Mouse (Mus musculus): ENCODE measurements around the gene Tubg2. TPM values are rescaled to one million over a fixed set of nuclear protein-coding genes. Genes with fewer than 3 reads are reported as not detected.
"Not testable (repeated sequence)": the region's sequence is repeated elsewhere in the genome, so short reads cannot be mapped to it uniquely, and the experiment has no call there.

Tubg2 gene
- polyA plus RNA-seq, 1 experiment from 2014 or later = 0.37 TPM

DNA sequence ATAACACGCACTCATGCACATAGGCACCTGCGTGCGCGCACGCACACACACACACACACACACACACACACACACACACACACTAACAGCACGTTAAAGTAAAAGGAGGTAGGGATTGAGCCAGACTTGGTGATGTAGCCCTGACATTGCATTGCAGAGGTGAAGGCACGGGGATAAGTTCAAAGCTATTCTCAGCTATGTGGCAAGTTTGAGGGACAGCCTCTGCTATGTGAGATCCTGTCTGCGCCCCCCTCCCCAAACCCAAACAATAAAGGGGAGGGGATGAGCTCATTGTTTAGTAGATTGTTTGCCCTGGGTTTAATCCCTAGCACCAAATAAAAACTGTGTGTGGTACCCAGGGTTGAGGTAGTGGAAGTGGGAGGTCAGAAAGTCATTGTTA, 14.6 kb upstream of the Tubg2 start:
- 69% methylated on average over 8 of the region's 8 CpGs for WGBS (ENCODE audit: insufficient replicate concordance)
- H3K27me3 ChIP-seq = peaks cover 56% of the 10 kb centered on the region
- ATAC-seq (ENCODE audit: low read depth) = no peak

DNA sequence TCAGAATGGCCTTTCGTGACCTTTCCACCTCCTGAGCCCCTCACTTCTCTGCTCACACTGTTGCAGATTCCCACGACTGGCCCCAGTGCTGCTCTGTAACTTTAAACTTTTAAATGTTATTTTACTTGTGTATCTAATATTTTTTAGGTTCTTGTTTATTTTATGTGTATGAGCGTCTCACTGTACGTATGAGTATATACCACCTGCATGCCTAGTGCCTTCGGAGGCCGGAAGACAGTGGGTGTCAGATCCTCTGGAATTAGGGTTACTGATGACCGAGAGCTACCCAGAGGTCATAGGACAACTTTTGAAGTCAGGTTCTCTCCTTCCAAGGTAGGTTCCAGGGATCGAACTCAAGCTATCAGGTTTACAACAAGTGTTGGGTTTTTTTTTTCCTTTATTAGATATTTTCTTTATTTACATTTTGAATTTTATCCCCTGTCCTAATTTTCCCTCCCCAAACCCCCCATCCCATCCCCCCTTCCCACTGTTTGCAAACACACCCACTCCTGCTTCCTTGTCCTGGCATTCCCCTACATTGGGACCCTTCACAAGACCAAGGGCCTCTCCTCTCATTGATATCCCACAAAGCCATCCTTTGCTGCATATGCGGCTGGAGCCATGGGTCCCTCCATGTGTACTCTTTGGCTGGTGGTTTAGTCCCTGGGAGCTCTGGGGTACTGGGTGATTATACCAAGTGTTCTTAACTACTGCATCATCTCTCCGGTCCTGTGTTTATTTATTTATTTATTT, 13.3 kb upstream of the Tubg2 start:
- no peak for DNase-seq
- no peaks in the 10 kb centered on the region for H3K9me3 ChIP-seq (replicated peaks)
- no peaks in the 10 kb centered on the region for H3K36me3 ChIP-seq
- no peak for ATAC-seq (ENCODE audit: low read depth)
- 70% methylated on average over 10 of the region's 10 CpGs for WGBS (ENCODE audit: insufficient replicate concordance)
- H3K4me2 ChIP-seq = no peak overlapping the region
- H3K9ac ChIP-seq = no peak overlapping the region
- H3K4me3 ChIP-seq (replicated peaks) = no peak overlapping the region
- H3K27ac ChIP-seq = no peak overlapping the region
- peaks cover 56% of the 10 kb centered on the region for H3K27me3 ChIP-seq
- H3K4me1 ChIP-seq (replicated peaks) = peaks cover 11% of the 10 kb centered on the region

More for the DNA sequence above, 14.6 kb upstream of the Tubg2 start:
- no peaks in the 10 kb centered on the region for H3K9me3 ChIP-seq (replicated peaks)
- H3K4me1 ChIP-seq (replicated peaks) = peaks cover 11% of the 10 kb centered on the region
- no peak overlapping the region for H3K4me2 ChIP-seq
- H3K9ac ChIP-seq = no peak overlapping the region
- H3K4me3 ChIP-seq (replicated peaks) = no peak overlapping the region
- no peaks in the 10 kb centered on the region for H3K36me3 ChIP-seq
- DNase-seq = no peak
- no peak overlapping the region for H3K27ac ChIP-seq

DNA sequence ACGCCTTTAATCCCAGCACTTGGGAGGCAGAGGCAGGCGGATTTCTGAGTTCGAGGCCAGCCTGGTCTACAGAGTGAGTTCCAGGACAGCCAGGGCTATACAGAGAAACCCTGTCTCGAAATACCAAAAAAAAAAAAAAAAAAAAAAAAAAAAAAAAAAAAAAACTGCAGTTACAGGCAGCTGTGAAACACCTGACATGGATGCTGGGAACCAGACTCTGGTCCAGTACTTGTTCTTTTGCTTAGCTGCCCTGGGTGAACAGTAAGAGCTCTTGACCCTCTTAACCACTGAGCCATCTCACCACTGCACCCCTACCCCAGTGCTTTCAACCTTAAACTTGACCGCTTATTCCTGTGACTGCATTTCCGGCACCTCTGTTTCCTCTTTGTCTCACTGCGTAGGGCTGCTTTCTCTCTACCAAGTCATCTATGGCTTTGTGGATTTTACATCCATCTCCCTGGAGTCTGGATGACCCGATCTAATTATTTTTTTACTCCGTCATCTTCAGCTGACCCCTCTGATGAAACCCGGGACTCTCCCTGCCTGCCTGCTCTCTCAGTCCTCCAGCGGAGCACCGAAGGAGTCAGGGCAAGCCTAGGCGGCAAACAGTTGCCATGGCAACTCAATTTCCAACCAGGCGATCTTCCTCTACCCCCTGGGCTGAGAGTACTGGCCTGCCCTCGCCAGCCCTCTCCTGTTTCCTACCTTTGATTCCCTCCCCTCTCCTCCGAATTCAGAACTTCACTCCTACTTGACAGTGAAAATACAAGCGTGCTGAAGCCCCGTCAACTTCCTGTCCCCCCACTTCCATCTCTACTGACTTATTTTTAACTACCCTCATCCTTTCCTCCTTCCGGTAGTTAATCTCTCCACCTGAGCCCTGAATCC, 12.1 kb upstream of the Tubg2 start:
- Histone ChIP-seq H3K27me3 (peaks cover 55% of the 10 kb centered on the region), H3K4me2 (peak overlapping the region; percentile 47), H3K4me3 (replicated peaks) (peak overlapping the region; percentile 30), H3K9ac (0 out of 2 replicates have a peak overlapping the region, but pooled peaks have one; percentile 11), H3K4me1 (replicated peaks) (peaks cover 11% of the 10 kb centered on the region), H3K36me3 (no peaks in the 10 kb centered on the region), H3K9me3 (replicated peaks) (no peaks in the 10 kb centered on the region), H3K27ac (no peak overlapping the region)
- ATAC-seq (ENCODE audit: low read depth) (no peak), DNase-seq (no peak)
- 16% methylated on average over 19 of the region's 19 CpGs for WGBS (ENCODE audit: insufficient replicate concordance)

DNA sequence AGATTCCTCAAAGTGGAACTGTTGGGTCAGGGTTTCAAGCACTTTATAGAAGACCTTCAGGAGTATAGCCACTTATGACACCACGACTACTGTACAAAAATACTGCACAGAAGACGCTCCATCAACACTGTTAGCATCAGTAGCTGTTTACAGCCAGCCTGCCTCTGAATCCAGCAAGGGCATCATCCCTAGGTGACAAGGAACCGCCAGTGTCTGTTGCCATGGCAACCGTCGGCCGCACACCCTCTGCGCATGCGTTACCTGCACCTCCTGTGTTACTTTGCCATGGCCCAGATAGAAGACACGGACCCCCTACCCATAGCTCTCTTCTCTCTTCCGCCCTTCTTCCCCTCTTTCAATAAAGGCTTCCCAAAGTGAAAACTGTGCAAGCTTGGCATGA, 9.3 kb upstream of the Tubg2 start:
- H3K27ac ChIP-seq = no peak overlapping the region
- no peak for ATAC-seq (ENCODE audit: low read depth)
- 52% methylated on average over 10 of the region's 10 CpGs for WGBS (ENCODE audit: insufficient replicate concordance)

DNA sequence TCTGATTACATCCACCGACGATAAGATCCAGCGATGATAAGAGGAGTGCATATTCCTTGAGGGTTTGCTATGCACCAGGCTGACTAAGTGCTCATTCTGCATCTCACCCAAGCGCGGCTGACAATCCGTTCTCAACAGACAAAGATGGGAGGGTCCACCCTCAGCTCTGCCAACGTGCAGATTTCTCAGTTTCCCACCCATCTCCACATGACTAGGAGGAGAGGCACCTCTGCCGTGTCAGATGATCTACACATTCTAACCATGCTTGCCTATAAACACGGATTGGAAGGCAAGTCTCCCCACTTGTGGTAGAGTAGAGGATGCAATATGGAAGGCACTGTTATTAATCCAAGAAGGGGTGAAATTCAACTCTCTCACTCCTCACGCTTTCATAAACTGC, 7.0 kb upstream of the Tubg2 start:
- Histone ChIP-seq H3K4me2 (no peak overlapping the region), H3K27ac (no peak overlapping the region; the same call in 1 of the 2 replicates), H3K27me3 (peaks cover 13% of the 10 kb centered on the region), H3K36me3 (no peaks in the 10 kb centered on the region), H3K4me3 (replicated peaks) (no peak overlapping the region), H3K9me3 (replicated peaks) (no peaks in the 10 kb centered on the region), H3K9ac (no peak overlapping the region), H3K4me1 (replicated peaks) (peaks cover 7% of the 10 kb centered on the region)
- WGBS (ENCODE audit: insufficient replicate concordance) = 62% methylated on average over 10 of the region's 10 CpGs
- ATAC-seq (ENCODE audit: low read depth) = no peak
- no peak for DNase-seq

More for the DNA sequence above, 9.3 kb upstream of the Tubg2 start:
- no peak for DNase-seq
- no peaks in the 10 kb centered on the region for H3K36me3 ChIP-seq
- no peak overlapping the region for H3K4me2 ChIP-seq
- no peak overlapping the region for H3K4me3 ChIP-seq (replicated peaks)
- peaks cover 29% of the 10 kb centered on the region for H3K27me3 ChIP-seq
- H3K9me3 ChIP-seq (replicated peaks) = no peaks in the 10 kb centered on the region
- peaks cover 10% of the 10 kb centered on the region for H3K4me1 ChIP-seq (replicated peaks)
- H3K9ac ChIP-seq = no peak overlapping the region

DNA sequence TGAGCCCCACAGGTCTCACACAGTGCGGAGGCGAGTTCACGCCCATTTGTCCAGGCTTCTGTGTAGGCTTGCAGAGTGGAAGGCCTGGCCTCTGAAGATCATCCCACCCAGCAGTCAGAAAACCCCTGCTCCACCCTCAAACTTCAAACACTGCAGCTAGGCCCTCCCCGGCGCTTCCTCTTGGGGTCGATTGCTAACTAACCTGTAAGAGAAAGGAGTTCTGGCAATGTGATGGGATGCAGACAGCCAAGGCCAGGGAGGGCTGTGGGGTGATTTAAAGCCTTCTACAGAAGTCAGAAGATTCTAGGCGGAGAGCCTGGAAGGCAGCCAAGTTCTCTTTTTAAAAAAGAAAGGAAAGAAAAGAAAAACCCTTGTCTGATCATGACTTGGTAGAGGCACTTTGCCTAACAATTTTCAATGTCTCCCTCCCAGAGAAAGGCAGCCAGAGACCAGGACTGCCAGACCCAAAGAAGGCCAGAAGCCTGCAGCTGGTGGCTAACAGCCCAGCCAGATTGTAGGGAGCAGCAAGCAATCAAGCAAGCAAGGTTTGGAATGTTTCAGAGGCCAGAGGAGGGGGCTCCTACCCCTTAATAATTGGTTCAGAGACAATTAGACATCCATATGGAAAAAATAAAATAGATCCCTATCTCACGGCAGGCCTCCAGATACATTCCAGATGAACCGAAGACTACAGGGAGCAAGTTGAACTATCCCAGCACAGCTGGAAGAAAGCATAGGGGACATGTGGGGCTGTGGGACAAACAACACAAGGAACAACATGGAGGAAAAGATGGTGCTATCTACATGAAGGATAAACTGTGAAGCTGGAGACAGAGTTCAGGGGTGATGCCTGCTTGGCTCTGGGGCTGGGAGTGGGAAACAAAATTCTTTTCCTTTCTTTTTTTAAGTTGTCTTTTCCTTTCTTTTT, 6.3 kb upstream of the Tubg2 start:
- H3K36me3 ChIP-seq = no peaks in the 10 kb centered on the region
- ATAC-seq (ENCODE audit: low read depth) (no peak), DNase-seq (no peak)
- peaks cover 12% of the 10 kb centered on the region; the same call in 1 of the 2 replicates for H3K27me3 ChIP-seq
- H3K4me3 ChIP-seq (replicated peaks) = no peak overlapping the region
- no peak overlapping the region for H3K9ac ChIP-seq
- H3K4me1 ChIP-seq (replicated peaks) = 0 out of 2 replicates have a peak, but pooled peaks cover 4% of the 10 kb centered on the region
- no peak overlapping the region; the same call in 1 of the 2 replicates for H3K27ac ChIP-seq
- WGBS (ENCODE audit: insufficient replicate concordance) = 50% methylated on average over 9 of the region's 9 CpGs
- no peaks in the 10 kb centered on the region for H3K9me3 ChIP-seq (replicated peaks)
- no peak overlapping the region for H3K4me2 ChIP-seq

DNA sequence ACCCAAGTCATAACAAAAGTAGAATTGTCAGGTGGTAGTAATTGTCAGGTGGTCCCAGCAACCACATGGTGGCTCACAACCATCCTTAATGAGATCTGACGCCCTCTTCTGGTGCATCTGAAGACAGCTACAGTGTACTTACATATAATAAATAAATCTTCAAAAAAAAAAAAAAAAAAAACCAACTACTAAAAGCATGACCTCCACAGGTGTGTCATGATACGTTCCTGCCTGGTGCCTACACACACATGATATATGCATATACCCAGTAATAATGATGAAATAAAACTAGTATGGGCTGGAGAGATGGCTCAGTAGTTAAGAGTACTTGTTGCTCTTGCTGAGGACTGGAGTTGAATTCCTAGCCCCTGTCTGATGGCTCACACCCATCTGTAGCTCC, 4.6 kb upstream of the Tubg2 start:
- no peak for DNase-seq
- WGBS (ENCODE audit: insufficient replicate concordance) = 29% methylated on average over 2 of the region's 2 CpGs
- ATAC-seq (ENCODE audit: low read depth) = no peak
- no peak overlapping the region for H3K4me3 ChIP-seq (replicated peaks)
- no peaks in the 10 kb centered on the region for H3K36me3 ChIP-seq
- no peak overlapping the region for H3K9ac ChIP-seq
- peaks cover 9% of the 10 kb centered on the region for H3K4me1 ChIP-seq (replicated peaks)
- H3K27me3 ChIP-seq = peaks cover 28% of the 10 kb centered on the region
- no peak overlapping the region for H3K4me2 ChIP-seq
- H3K27ac ChIP-seq = no peak overlapping the region
- H3K9me3 ChIP-seq (replicated peaks) = no peaks in the 10 kb centered on the region

DNA sequence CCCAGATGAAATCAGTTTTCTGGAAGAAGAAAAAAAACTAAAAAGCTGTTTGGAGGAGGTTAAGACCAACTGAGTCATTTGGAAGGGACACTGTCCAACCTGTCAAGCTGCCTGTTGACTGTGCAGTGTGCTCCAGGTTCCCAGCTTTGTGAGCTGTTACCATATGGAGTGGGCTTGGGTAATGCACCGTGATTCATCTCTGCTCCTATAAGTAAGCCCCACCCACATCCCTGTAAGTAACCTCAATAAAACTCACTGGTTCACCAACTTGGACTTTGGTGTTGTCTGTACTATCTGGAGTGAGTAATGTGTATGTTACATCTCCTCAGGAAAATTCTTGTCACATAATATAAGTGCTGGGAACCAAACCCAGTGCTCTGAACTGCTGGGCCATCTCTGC, 2.9 kb upstream of the Tubg2 start:
- peaks cover 12% of the 10 kb centered on the region for H3K4me1 ChIP-seq (replicated peaks)
- DNase-seq (no peak), ATAC-seq (ENCODE audit: low read depth) (no peak)
- 81% methylated on average over 1 of the region's 1 CpGs for WGBS (ENCODE audit: insufficient replicate concordance)
- H3K9ac ChIP-seq = no peak overlapping the region
- no peaks in the 10 kb centered on the region for H3K9me3 ChIP-seq (replicated peaks)
- no peak overlapping the region for H3K4me3 ChIP-seq (replicated peaks)
- H3K4me2 ChIP-seq = no peak overlapping the region
- peaks cover 43% of the 10 kb centered on the region for H3K27me3 ChIP-seq
- H3K36me3 ChIP-seq = no peaks in the 10 kb centered on the region
- H3K27ac ChIP-seq = no peak overlapping the region

DNA sequence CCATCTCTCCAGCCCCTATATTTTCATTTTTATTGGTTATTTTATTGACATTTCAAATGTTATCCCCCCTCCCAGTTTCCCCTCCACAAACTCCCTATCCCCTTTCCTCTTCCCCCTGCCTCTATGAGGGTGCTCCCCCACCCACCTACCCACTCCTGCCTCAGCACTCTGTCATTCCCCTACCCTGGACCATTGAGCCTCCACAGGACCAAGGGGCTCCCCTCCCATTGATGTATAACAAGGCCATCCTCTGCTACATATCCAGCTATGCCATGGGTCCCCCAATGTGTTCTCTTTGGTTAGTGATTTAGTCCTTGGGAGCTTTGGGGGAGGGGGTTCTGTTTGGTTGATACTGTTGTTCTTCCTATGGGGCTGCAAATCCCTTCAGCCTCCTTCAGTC, 1.1 kb upstream of the Tubg2 start:
- peaks cover 54% of the 10 kb centered on the region for H3K27me3 ChIP-seq
- H3K4me2 ChIP-seq = no peak overlapping the region
- no peaks in the 10 kb centered on the region for H3K9me3 ChIP-seq (replicated peaks)
- ATAC-seq (ENCODE audit: low read depth) (no peak), DNase-seq (no peak)
- H3K36me3 ChIP-seq = no peaks in the 10 kb centered on the region
- no peak overlapping the region for H3K9ac ChIP-seq
- no peak overlapping the region for H3K27ac ChIP-seq
- no peak overlapping the region for H3K4me3 ChIP-seq (replicated peaks)
- peaks cover 8% of the 10 kb centered on the region for H3K4me1 ChIP-seq (replicated peaks)

DNA sequence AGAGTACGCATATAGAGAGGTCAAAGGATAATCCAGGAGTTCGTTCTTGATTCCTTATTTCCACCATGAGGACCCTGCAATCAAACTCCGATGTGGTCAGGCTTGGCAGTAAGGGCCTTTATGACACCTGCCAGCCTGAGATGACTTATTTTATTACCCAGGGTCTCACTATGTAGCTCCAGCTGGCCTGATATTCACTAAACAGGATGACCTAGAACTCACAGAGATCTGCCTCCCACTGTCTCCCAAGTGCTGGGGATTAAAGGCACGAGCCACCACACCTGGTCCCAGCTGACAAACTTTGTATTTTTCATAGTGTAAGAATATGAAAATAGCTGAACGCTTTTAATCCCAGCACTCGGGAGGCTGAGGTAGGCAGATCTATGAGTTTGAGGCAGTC, 556 bp upstream of the Tubg2 start:
- WGBS (ENCODE audit: insufficient replicate concordance) = 58% methylated on average over 6 of the region's 6 CpGs
- no peak overlapping the region for H3K4me3 ChIP-seq (replicated peaks)
- H3K27me3 ChIP-seq = peaks cover 57% of the 10 kb centered on the region

DNA sequence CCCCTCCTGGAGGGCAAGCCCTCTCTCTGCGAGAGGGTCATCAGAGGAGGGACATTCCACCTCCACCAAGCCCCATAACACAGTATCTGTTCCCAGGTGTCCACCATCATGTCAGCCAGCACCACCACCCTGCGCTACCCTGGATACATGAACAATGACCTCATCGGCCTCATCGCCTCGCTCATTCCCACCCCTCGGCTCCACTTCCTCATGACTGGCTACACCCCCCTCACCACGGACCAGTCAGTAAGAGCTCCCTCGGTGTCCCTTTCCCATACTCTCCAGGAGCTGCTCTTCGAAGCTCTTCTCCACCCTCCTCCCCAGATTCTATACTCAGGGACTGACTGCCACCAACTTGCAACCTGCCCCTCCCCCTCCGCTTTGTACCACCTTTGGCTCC, 4.4 kb downstream of the Tubg2 start:
- not testable (repeated sequence) for H3K36me3 ChIP-seq; H3K4me3 ChIP-seq (replicated peaks); H3K9ac ChIP-seq; H3K27ac ChIP-seq; H3K9me3 ChIP-seq (replicated peaks); DNase-seq; ATAC-seq (ENCODE audit: low read depth); H3K4me2 ChIP-seq
- Histone ChIP-seq H3K27me3 (peaks cover 91% of the 10 kb centered on the region), H3K4me1 (replicated peaks) (peaks cover 32% of the 10 kb centered on the region)
- 41% methylated on average over 8 of the region's 10 CpGs for WGBS (ENCODE audit: insufficient replicate concordance)

More for the DNA sequence above, 556 bp upstream of the Tubg2 start:
- Histone ChIP-seq H3K9ac (no peak overlapping the region), H3K4me1 (replicated peaks) (peaks cover 8% of the 10 kb centered on the region), H3K36me3 (no peaks in the 10 kb centered on the region), H3K9me3 (replicated peaks) (no peaks in the 10 kb centered on the region), H3K4me2 (no peak overlapping the region), H3K27ac (no peak overlapping the region)
- DNase-seq (no peak), ATAC-seq (ENCODE audit: low read depth) (no peak)

Measured in liver, embryonic 13.5 days (tissue).